In the genomic region with DNA sequence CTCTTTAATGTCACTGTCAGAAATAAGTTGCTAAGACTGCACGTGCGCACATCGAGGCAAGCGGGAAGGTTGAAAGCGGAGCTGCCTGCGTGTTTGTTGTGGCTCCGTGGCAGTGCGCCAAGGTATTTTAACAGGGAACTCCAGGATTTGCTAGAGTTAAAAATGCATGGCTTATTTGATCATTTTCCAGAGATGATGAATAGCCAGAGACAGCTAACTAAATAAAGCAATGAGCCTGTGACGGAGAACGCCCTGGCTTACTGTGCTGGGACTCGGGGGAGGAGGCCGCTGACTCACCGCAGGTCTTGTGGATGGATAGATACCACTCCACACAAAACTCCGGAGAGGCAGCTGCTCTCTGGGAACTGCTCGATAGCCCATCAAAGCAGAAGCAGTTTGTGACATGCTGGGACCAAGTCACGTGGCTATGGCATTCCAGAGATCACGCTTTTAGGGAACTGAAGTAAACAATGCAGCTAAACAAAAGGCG, we compare ENCODE assay signal across 8 mouse cellular contexts. TPM values are rescaled to one million over a fixed set of nuclear protein-coding genes. Genes with fewer than 3 reads are reported as not detected.
A peak's percentile ranks its signal among the peaks of the same experiment; 100 is the strongest.
DNase-seq lines count a peak whose midpoint lies in the region; ATAC-seq and TF ChIP-seq lines count a peak whose summit lies in the region.

No protein-coding gene starts in this region.

- H3K4me1 ChIP-seq in kidney, embryonic 15.5 days = peaks cover 14% of the 10 kb centered on the region
- H3K4me1 ChIP-seq in embryonic facial prominence, embryonic 13.5 days = peaks cover 19% of the 10 kb centered on the region
- H3K4me1 ChIP-seq in midbrain, postnatal 0 days (ENCODE audit: insufficient read depth, low read length) = peaks cover 4% of the 10 kb centered on the region; the same call in 1 of the 2 replicates

- peak overlapping the region; percentile 66 for H3K27ac ChIP-seq in kidney, embryonic 15.5 days
- 0 out of 2 replicates have a peak overlapping the region, but pooled peaks have one; percentile 39 for H3K27ac ChIP-seq in embryonic facial prominence, embryonic 13.5 days
- H3K27ac ChIP-seq in layer of hippocampus, adult 2 months = no peak overlapping the region
- no peak overlapping the region for H3K27ac ChIP-seq in midbrain, postnatal 0 days (ENCODE audit: low read depth, low read length)

- TF ChIP-seq CTCF in layer of hippocampus, adult 2 months (conservative IDR thresholded peaks at IDR 0.05) = no peak
- TF ChIP-seq CTCF in midbrain, postnatal 0 days (IDR thresholded peaks at IDR 0.05) = no peak

- H3K27me3 ChIP-seq in kidney, embryonic 15.5 days = peaks cover 4% of the 10 kb centered on the region
- H3K27me3 ChIP-seq in embryonic facial prominence, embryonic 13.5 days = no peaks in the 10 kb centered on the region
- 0 out of 2 replicates have a peak, but pooled peaks cover 2% of the 10 kb centered on the region for H3K27me3 ChIP-seq in midbrain, postnatal 0 days (ENCODE audit: insufficient read depth, low read length)

- peak overlapping the region; percentile 44 for H3K4me2 ChIP-seq in kidney, embryonic 15.5 days
- H3K4me2 ChIP-seq in embryonic facial prominence, embryonic 13.5 days = peak overlapping the region; percentile 34
- H3K4me2 ChIP-seq in midbrain, postnatal 0 days (ENCODE audit: low read depth, low read length, poor library complexity, severe bottlenecking) = peak overlapping the region; percentile 39

- ATAC-seq in kidney, embryonic 15.5 days (replicated peaks; ENCODE audit: low FRiP score) = peak; percentile 50; the same call in 1 of the 2 replicates
- ATAC-seq in embryonic facial prominence, embryonic 13.5 days (ENCODE audit: insufficient number of reproducible peaks, insufficient read depth, low FRiP score, low TSS enrichment, low read depth) = no peak
- no peak for ATAC-seq in midbrain, postnatal 0 days (ENCODE audit: low FRiP score)
- ATAC-seq in megakaryocyte progenitor cell, adult 5-6 weeks (replicated peaks; ENCODE audit: poor library complexity) = no peak

- H3K9me3 ChIP-seq in kidney, embryonic 15.5 days (replicated peaks) = no peaks in the 10 kb centered on the region
- no peaks in the 10 kb centered on the region for H3K9me3 ChIP-seq in embryonic facial prominence, embryonic 13.5 days
- no peaks in the 10 kb centered on the region for H3K9me3 ChIP-seq in midbrain, postnatal 0 days (ENCODE audit: low read length)

- no peak overlapping the region for H3K4me3 ChIP-seq in kidney, embryonic 15.5 days (replicated peaks)
- H3K4me3 ChIP-seq in embryonic facial prominence, embryonic 13.5 days = no peak overlapping the region
- peak overlapping the region; percentile 33 for H3K4me3 ChIP-seq in layer of hippocampus, adult 2 months
- no peak overlapping the region for H3K4me3 ChIP-seq in midbrain, postnatal 0 days (ENCODE audit: low read depth, low read length)

- DNase-seq in kidney, adult 18-20 months = no peak
- peak; percentile 96 for DNase-seq in Muller cell, postnatal 12 days (ENCODE audit: inconsistent ontology term)
- peak; percentile 33 to 34 for DNase-seq in layer of hippocampus, adult 2 months (ENCODE audit: low spot score in 2 of 2)
- peak; percentile 51 for DNase-seq in midbrain, postnatal 0 days (ENCODE audit: low spot score)
- DNase-seq in cerebellum, postnatal 36 days = no peak

- WGBS in kidney, embryonic 15.5 days = 31% methylated on average over 18 of the region's 18 CpGs
- WGBS in embryonic facial prominence, embryonic 13.5 days = 22% methylated on average over 18 of the region's 18 CpGs
- 17% methylated on average over 18 of the region's 18 CpGs for WGBS in midbrain, postnatal 0 days

- H3K9ac ChIP-seq in kidney, embryonic 15.5 days = no peak overlapping the region
- H3K9ac ChIP-seq in embryonic facial prominence, embryonic 13.5 days = no peak overlapping the region
- no peak overlapping the region for H3K9ac ChIP-seq in midbrain, postnatal 0 days (replicated peaks; ENCODE audit: low read length, poor library complexity, severe bottlenecking)

- no peaks in the 10 kb centered on the region for H3K36me3 ChIP-seq in kidney, embryonic 15.5 days
- no peaks in the 10 kb centered on the region for H3K36me3 ChIP-seq in embryonic facial prominence, embryonic 13.5 days
- H3K36me3 ChIP-seq in midbrain, postnatal 0 days (ENCODE audit: insufficient read depth, low read length) = no peaks in the 10 kb centered on the region

RNA-seq across cellular contexts. Expression of gene Tmem154, which starts 30.5 kb away (rescaled TPM):
- 0.64 and 0.73 TPM in 2 replicates for polyA plus RNA-seq in kidney, embryonic 15.5 days (2015; fragmentation: Nextera tagmentation; extraction: Ambion mirVana)
- 2.7 and 2.9 TPM in 2 replicates for polyA plus RNA-seq in embryonic facial prominence, embryonic 13.5 days (2015; fragmentation: Nextera tagmentation; extraction: Ambion mirVana)
- under 1 TPM; 0.12 to 0.72 TPM for total RNA-seq in layer of hippocampus, adult 2 months (2021)
- 0.42 TPM in 1 of 2 replicates, not detected in the other for total RNA-seq in midbrain, postnatal 0 days (2014; rRNA removed)
- 0.86 and 2.0 TPM in 2 replicates for polyA plus RNA-seq in midbrain, postnatal 0 days (2015; fragmentation: Nextera tagmentation; extraction: Ambion mirVana)
- total RNA-seq in megakaryocyte progenitor cell, adult 5-6 weeks (2015) = 9.9 and 10.6 TPM in 2 replicates
- total RNA-seq in megakaryocyte progenitor cell, adult 5-6 weeks (2017) = 4.0 and 4.6 TPM in 2 replicates

Comparison
In these comparisons a context has a peak if more than half of its experiments do, and no peak if none do; other contexts are left out.
1. H3K27ac ChIP-seq: peak in kidney, embryonic 15.5 days (single experiment) and embryonic facial prominence, embryonic 13.5 days (single experiment); none in layer of hippocampus, adult 2 months (single experiment) and midbrain, postnatal 0 days (single experiment).
2. DNase-seq: peak in Muller cell, postnatal 12 days (single experiment), layer of hippocampus, adult 2 months (2 of 2) and midbrain, postnatal 0 days (single experiment); none in kidney, adult 18-20 months (single experiment) and cerebellum, postnatal 36 days (0 of 2).
3. Peak in every context shown above with its lines, with median percentiles within 50 percentile points of each other: H3K4me2 ChIP-seq.